In the genomic region with DNA sequence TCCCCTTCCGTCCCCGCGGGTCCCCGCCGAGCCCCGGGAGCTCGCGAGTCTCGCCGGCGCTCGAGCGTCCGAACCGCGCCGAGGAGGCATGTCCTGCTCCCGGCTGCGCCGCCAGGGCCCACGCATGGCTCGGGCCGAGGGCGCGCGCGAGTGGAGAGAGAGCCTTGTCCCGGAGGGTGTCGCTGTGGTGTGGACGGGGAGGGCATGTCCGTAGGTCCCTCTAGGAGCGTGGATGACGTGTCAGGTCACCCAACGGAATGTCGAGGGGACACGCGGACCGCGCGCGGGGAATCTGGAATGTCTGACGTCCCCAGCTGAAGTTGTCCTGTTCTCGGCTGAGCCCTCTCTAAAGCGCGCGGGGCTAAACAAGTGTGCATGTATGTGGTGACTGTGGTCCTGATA, we compare ENCODE assay signal across 8 mouse cellular contexts. TPM values are rescaled to one million over a fixed set of nuclear protein-coding genes. Genes with fewer than 3 reads are reported as not detected.
DNase-seq lines count a peak whose midpoint lies in the region; ATAC-seq and TF ChIP-seq lines count a peak whose summit lies in the region.

No protein-coding gene starts in this region.

- peak; percentile 72 for TF ChIP-seq CTCF in lung, postnatal 0 days (IDR thresholded peaks at IDR 0.05)

- no peaks in the 10 kb centered on the region for H3K36me3 ChIP-seq in ES-E14 (ENCODE audit: control insufficient read depth, insufficient read depth, low read length, poor library complexity, severe bottlenecking)
- no peaks in the 10 kb centered on the region for H3K36me3 ChIP-seq in forebrain, embryonic 15.5 days
- H3K36me3 ChIP-seq in lung, postnatal 0 days (ENCODE audit: insufficient read depth, low read length), result no peaks in the 10 kb centered on the region

- peak; percentile 15 for DNase-seq in ES-E14 (ENCODE audit: low read depth, low spot score)
- DNase-seq in cerebellum, adult 11-12 months, result peak; percentile 79
- DNase-seq in heart, postnatal 36 days, result peak; percentile 79 to 85
- DNase-seq in layer of hippocampus, adult 9-11 months, result peak; percentile 53
- DNase-seq in lung, postnatal 0 days (ENCODE audit: low spot score), result peak; percentile 93
- peak; percentile 47 for DNase-seq in ovary, postnatal 10 days (ENCODE audit: low spot score)
- DNase-seq in thymus, postnatal 14 days, result peak; percentile 76

- peak overlapping the region; percentile 55 to 70 for H3K4me3 ChIP-seq in ES-E14 (ENCODE audit: insufficient read depth in 1 of 2, low read depth in 1 of 2, low read length in 2 of 2, poor library complexity in 1 of 2, severe bottlenecking in 1 of 2)
- H3K4me3 ChIP-seq in forebrain, embryonic 15.5 days, result peak overlapping the region; percentile 74
- H3K4me3 ChIP-seq in lung, postnatal 0 days (ENCODE audit: low read depth, low read length), result peak overlapping the region; percentile 86

- in situ Hi-C loops in ES-E14 (cut with MboI; ENCODE audit: low sequenced_read_pairs in 2 of 2, unreplicated experiment in 2 of 2), result no loop called here

- H3K27me3 ChIP-seq in forebrain, embryonic 15.5 days, result no peaks in the 10 kb centered on the region
- H3K27me3 ChIP-seq in lung, postnatal 0 days (replicated peaks; ENCODE audit: insufficient read depth, low read length), result no peaks in the 10 kb centered on the region

- H3K4me2 ChIP-seq in forebrain, embryonic 15.5 days (replicated peaks), result peak overlapping the region; percentile 94
- H3K4me2 ChIP-seq in lung, postnatal 0 days (replicated peaks; ENCODE audit: low read depth, low read length), result peak overlapping the region; percentile 67

- H3K9ac ChIP-seq in ES-E14 (ENCODE audit: insufficient read depth, low read depth, low read length, poor library complexity, severe bottlenecking), result peak overlapping the region; percentile 77
- peak overlapping the region; percentile 66 for H3K9ac ChIP-seq in forebrain, embryonic 15.5 days (replicated peaks)
- H3K9ac ChIP-seq in lung, postnatal 0 days (replicated peaks; ENCODE audit: low read depth), result peak overlapping the region; percentile 89

- WGBS in forebrain, embryonic 15.5 days, result under 1% methylated on average over 41 of the region's 46 CpGs
- WGBS in lung, postnatal 0 days, result under 1% methylated on average over 35 of the region's 46 CpGs

- ATAC-seq in forebrain, embryonic 15.5 days (replicated peaks), result peak; percentile 78
- ATAC-seq in lung, postnatal 0 days, result peak; percentile 90

- no peaks in the 10 kb centered on the region for H3K9me3 ChIP-seq in ES-E14 (ENCODE audit: control insufficient read depth, insufficient read depth, low read depth, low read length)
- H3K9me3 ChIP-seq in forebrain, embryonic 15.5 days, result no peaks in the 10 kb centered on the region
- H3K9me3 ChIP-seq in lung, postnatal 0 days (ENCODE audit: low read length), result no peaks in the 10 kb centered on the region

- no peak for TF ChIP-seq EP300 in lung, postnatal 0 days (IDR thresholded peaks at IDR 0.05)

- intact Hi-C loops in heart, postnatal 36 days (cut with DNase I), result loop anchor here (2.0 to 5.0 kb wide), 3 partner anchors 18 to 57 kb away; a partner anchor contains a TSS

- no peak overlapping the region for H3K27ac ChIP-seq in ES-E14 (ENCODE audit: insufficient read depth, low read depth, low read length, poor library complexity, severe bottlenecking)
- peak overlapping the region; percentile 77 for H3K27ac ChIP-seq in forebrain, embryonic 15.5 days (replicated peaks)
- H3K27ac ChIP-seq in lung, postnatal 0 days (ENCODE audit: low read length), result peak overlapping the region; percentile 97

- H3K4me1 ChIP-seq in ES-E14 (ENCODE audit: control insufficient read depth in 2 of 2, insufficient read depth in 2 of 2, low read length in 2 of 2, poor library complexity in 1 of 2), result no peaks in the 10 kb centered on the region
- H3K4me1 ChIP-seq in forebrain, embryonic 15.5 days, result peaks cover 22% of the 10 kb centered on the region
- peaks cover 7% of the 10 kb centered on the region; the same call in 1 of the 2 replicates for H3K4me1 ChIP-seq in lung, postnatal 0 days (ENCODE audit: insufficient read depth, low read depth, low read length)

TF ChIP-seq in ES-E14, 5 proteins besides CTCF, POLR2A, EP300 and RAD21:
- no peak for TF ChIP-seq ZC3H11A (IDR thresholded peaks at IDR 0.05; ENCODE audit: borderline replicate concordance, low read depth, low read length)
- TF ChIP-seq ZNF384 (IDR thresholded peaks at IDR 0.05; ENCODE audit: low read depth, low read length), result no peak
- no peak for TF ChIP-seq CHD2 (IDR thresholded peaks at IDR 0.05; ENCODE audit: low read depth, low read length)
- no peak for TF ChIP-seq HCFC1 (IDR thresholded peaks at IDR 0.05; ENCODE audit: borderline replicate concordance, insufficient read depth, low read length)
- no peak for TF ChIP-seq MAFK (IDR thresholded peaks at IDR 0.05; ENCODE audit: insufficient read depth, low read depth, low read length)

RNA-seq across cellular contexts. Expression of a gene that starts 1.8 kb away (rescaled TPM):
- 4.0 and 4.2 TPM in 2 replicates for total RNA-seq in ES-E14 (2012; rRNA removed)
- 61.3 and 68.2 TPM in 2 replicates for polyA plus RNA-seq in forebrain, embryonic 15.5 days (2015; fragmentation: Nextera tagmentation; extraction: Ambion mirVana)
- total RNA-seq in heart, postnatal 36 days (2021), result 10 to 100 TPM; 15.6 to 17.4 TPM
- polyA plus RNA-seq in lung, postnatal 0 days (2015; fragmentation: Nextera tagmentation; extraction: Ambion mirVana), result 23.7 and 24.5 TPM in 2 replicates

RNA-seq across cellular contexts. Expression of a gene that starts 58.5 kb away (rescaled TPM):
- total RNA-seq in ES-E14 (2012; rRNA removed), result 44.6 and 73.4 TPM in 2 replicates
- 245 and 257 TPM in 2 replicates for polyA plus RNA-seq in forebrain, embryonic 15.5 days (2015; fragmentation: Nextera tagmentation; extraction: Ambion mirVana)
- total RNA-seq in heart, postnatal 36 days (2021), result 100 to 1,000 TPM; 145 TPM
- 198 and 202 TPM in 2 replicates for polyA plus RNA-seq in lung, postnatal 0 days (2015; fragmentation: Nextera tagmentation; extraction: Ambion mirVana)

Comparison
In these comparisons a context has a peak if more than half of its experiments do, and no peak if none do; other contexts are left out.
1. DNase-seq: peak in every context shown above with its lines; median percentile 93 in lung, postnatal 0 days; 82 in heart, postnatal 36 days; 79 in cerebellum, adult 11-12 months; 76 in thymus, postnatal 14 days; 53 in layer of hippocampus, adult 9-11 months; 47 in ovary, postnatal 10 days; 15 in ES-E14.